Mouse (Mus musculus) heart, embryonic 14.5 days (tissue): ENCODE results near the gene Chchd2. TPM values are rescaled to one million over a fixed set of nuclear protein-coding genes. Genes with fewer than 3 reads are reported as not detected.

Source experiments
- ATAC-seq: fragments of 200-750 bp; cut with Nextera tagmentation; 2 replicates; pipeline ENCODE4 v1.8.0; 2017; ENCODE audit warnings: low read depth, moderate TSS enrichment; ENCODE audit not compliant: insufficient number of reproducible peaks, insufficient read depth, low FRiP score
- H3K27ac ChIP-seq, 2 experiments: fragments of 200-500 bp in 1 of 2; fragments of 300-500 bp in 1 of 2; sonication (generic) in 1 of 2; replicated peaks in 1 of 2; 2 replicates each; pipeline ENCODE4 v1.5.1; 2012 to 2014; ENCODE audit warnings: low read depth in 2 of 2, low read length in 2 of 2, control low read depth in 1 of 2, mild to moderate bottlenecking in 1 of 2, mixed read lengths in 1 of 2; ENCODE audit not compliant: control insufficient read depth in 1 of 2, insufficient read depth in 1 of 2
- H3K27me3 ChIP-seq: fragments of 300-500 bp; sonication (generic); 2 replicates; pipeline ENCODE4 v1.6.1; 2014; ENCODE audit warnings: mild to moderate bottlenecking, low read length, control low read depth; ENCODE audit not compliant: control insufficient read depth, insufficient read depth
- H3K36me3 ChIP-seq: fragments of 300-500 bp; sonication (generic); 2 replicates; pipeline ENCODE4 v1.6.1; 2014; ENCODE audit warnings: mild to moderate bottlenecking, control low read depth, low read length, mixed read lengths; ENCODE audit not compliant: control insufficient read depth, insufficient read depth
- H3K4me1 ChIP-seq, 2 experiments: fragments of 200-500 bp in 1 of 2; fragments of 300-500 bp in 1 of 2; sonication (generic) in 1 of 2; 2 replicates each; pipeline ENCODE4 v1.6.1; 2012 to 2014; ENCODE audit warnings: low read length in 2 of 2, control low read depth in 1 of 2, mixed read lengths in 1 of 2; ENCODE audit not compliant: control insufficient read depth in 2 of 2, insufficient read depth in 2 of 2
- H3K4me2 ChIP-seq: fragments of 300-500 bp; sonication (generic); 2 replicates; pipeline ENCODE4 v1.6.1; 2014; ENCODE audit warnings: mild to moderate bottlenecking, low read length
- H3K4me3 ChIP-seq, 2 experiments: fragments of 200-500 bp in 1 of 2; fragments of 300-500 bp in 1 of 2; sonication (generic) in 1 of 2; 2 replicates each; pipeline ENCODE4 v1.5.1; 2012 to 2014; ENCODE audit warnings: low read length in 2 of 2, mild to moderate bottlenecking in 2 of 2, control low read depth in 1 of 2, low read depth in 1 of 2, moderate library complexity in 1 of 2; ENCODE audit not compliant: control insufficient read depth in 1 of 2, insufficient read depth in 1 of 2
- H3K9ac ChIP-seq: fragments of 300-500 bp; sonication (generic); 2 replicates; pipeline ENCODE4 v1.6.1; 2014; ENCODE audit warnings: mild to moderate bottlenecking, low read length
- H3K9me3 ChIP-seq: fragments of 300-500 bp; sonication (generic); 2 replicates; pipeline ENCODE4 v1.6.1; 2016; ENCODE audit warnings: low read length, control low read depth; ENCODE audit not compliant: control insufficient read depth
- WGBS: fragments of 180-500 bp; shearing (Covaris S2); extraction: QIAGEN DNeasy Blood & Tissue Kit; methylation state at CpG from one replicate; pipeline ENCODE4 v1.1.7; 2014; 5-methylcytosine and 5-hydroxymethylcytosine counted together
- polyA plus RNA-seq: library from polyadenylated mRNA; unstranded; fragments of >200 nt; fragmentation: Nextera tagmentation; extraction: Ambion mirVana; gene quantifications from 2 replicates; pipeline ENCODE4 v1.2.1, GENCODE M21; 2014

Gene Chchd2
- 1,002 and 1,067 TPM in 2 replicates for polyA plus RNA-seq

GRCm38 (mm10) chr5:129886911-129887636, at the start of gene Chchd2:
Chchd2 (minus strand) TSS chr5:129887470.
- Histone ChIP-seq H3K27ac (peak within 1 kb of the TSS; percentile 92 to 96), H3K36me3 (peaks cover 30% of the 10 kb centered on the region), H3K27me3 (no peaks in the 10 kb centered on the region), H3K4me3 (peak within 1 kb of the TSS; percentile 71 to 72), H3K4me2 (peak within 1 kb of the TSS; percentile 85), H3K9me3 (no peaks in the 10 kb centered on the region), H3K9ac (peak within 1 kb of the TSS; percentile 86), H3K4me1 (peaks cover 4 to 14% of the 10 kb centered on the region in 2 experiments; a peak in 3 of 4 replicates)
- ATAC-seq: peak; percentile 99
- WGBS: under 1% methylated on average over 46 of the region's 46 CpGs

GRCm38 (mm10) chr5:129936941-129937340, 49.7 kb upstream of the Chchd2 start:
- 53% methylated on average over 4 of the region's 4 CpGs for WGBS
- Histone ChIP-seq H3K27ac (no peak overlapping the region), H3K4me3 (no peak overlapping the region), H3K27me3 (no peaks in the 10 kb centered on the region), H3K4me1 (no peaks in the 10 kb centered on the region), H3K4me2 (no peak overlapping the region), H3K9me3 (no peaks in the 10 kb centered on the region), H3K9ac (no peak overlapping the region), H3K36me3 (no peaks in the 10 kb centered on the region)
- no peak for ATAC-seq

GRCm38 (mm10) chr5:129929924-129930855, 42.9 kb upstream of the Chchd2 start:
- no peaks in the 10 kb centered on the region for H3K27me3 ChIP-seq
- H3K9me3 ChIP-seq: no peaks in the 10 kb centered on the region
- no peaks in the 10 kb centered on the region for H3K36me3 ChIP-seq
- H3K4me3 ChIP-seq: no peak overlapping the region
- WGBS: 47% methylated on average over 9 of the region's 9 CpGs
- no peak for ATAC-seq
- no peak overlapping the region for H3K9ac ChIP-seq
- no peak overlapping the region for H3K4me2 ChIP-seq
- no peaks in the 10 kb centered on the region for H3K4me1 ChIP-seq
- no peak overlapping the region for H3K27ac ChIP-seq

GRCm38 (mm10) chr5:129925933-129926332, 38.7 kb upstream of the Chchd2 start:
- WGBS: 69% methylated on average over 5 of the region's 5 CpGs
- H3K27me3 ChIP-seq: no peaks in the 10 kb centered on the region
- H3K4me3 ChIP-seq: no peak overlapping the region
- ATAC-seq: no peak
- no peaks in the 10 kb centered on the region for H3K9me3 ChIP-seq
- H3K4me2 ChIP-seq: no peak overlapping the region
- H3K27ac ChIP-seq: no peak overlapping the region
- no peaks in the 10 kb centered on the region for H3K4me1 ChIP-seq
- no peak overlapping the region for H3K9ac ChIP-seq
- no peaks in the 10 kb centered on the region for H3K36me3 ChIP-seq

- Histone ChIP-seq H3K9ac (no peak overlapping the region), H3K4me1 (no peaks in the 10 kb centered on the region), H3K4me3 (no peak overlapping the region), H3K27ac (no peak overlapping the region), H3K4me2 (no peak overlapping the region), H3K36me3 (no peaks in the 10 kb centered on the region), H3K27me3 (no peaks in the 10 kb centered on the region), H3K9me3 (no peaks in the 10 kb centered on the region)
- WGBS: 80% methylated on average over 8 of the region's 8 CpGs
- ATAC-seq: no peak
These were observed 37.7 kb upstream of the Chchd2 start for GRCm38 (mm10) chr5:129924820-129925452.

GRCm38 (mm10) chr5:129921972-129922371, 34.7 kb upstream of the Chchd2 start:
- H3K27ac ChIP-seq: no peak overlapping the region

GRCm38 (mm10) chr5:129919320-129919719, 32.0 kb upstream of the Chchd2 start:
- Histone ChIP-seq H3K27me3 (no peaks in the 10 kb centered on the region), H3K9ac (no peak overlapping the region), H3K27ac (no peak overlapping the region), H3K9me3 (no peaks in the 10 kb centered on the region), H3K4me1 (no peaks in the 10 kb centered on the region), H3K36me3 (no peaks in the 10 kb centered on the region), H3K4me3 (no peak overlapping the region), H3K4me2 (no peak overlapping the region)
- WGBS: 67% methylated on average over 8 of the region's 8 CpGs
- no peak for ATAC-seq

More at GRCm38 (mm10) chr5:129921972-129922371, 34.7 kb upstream of the Chchd2 start:
- Histone ChIP-seq H3K4me1 (no peaks in the 10 kb centered on the region), H3K36me3 (no peaks in the 10 kb centered on the region), H3K27me3 (no peaks in the 10 kb centered on the region), H3K9me3 (no peaks in the 10 kb centered on the region), H3K4me2 (no peak overlapping the region), H3K9ac (no peak overlapping the region), H3K4me3 (no peak overlapping the region)
- WGBS: 92% methylated on average over 4 of the region's 4 CpGs
- no peak for ATAC-seq
